Mouse (Mus musculus): Measurements from ENCODE around the gene Tbc1d30. TPM values are rescaled to one million over a fixed set of nuclear protein-coding genes. Genes with fewer than 3 reads are reported as not detected.

Gene Tbc1d30
- total RNA-seq, 2 experiments from 2014 or later, result 0.86 to 0.87 TPM

DNA sequence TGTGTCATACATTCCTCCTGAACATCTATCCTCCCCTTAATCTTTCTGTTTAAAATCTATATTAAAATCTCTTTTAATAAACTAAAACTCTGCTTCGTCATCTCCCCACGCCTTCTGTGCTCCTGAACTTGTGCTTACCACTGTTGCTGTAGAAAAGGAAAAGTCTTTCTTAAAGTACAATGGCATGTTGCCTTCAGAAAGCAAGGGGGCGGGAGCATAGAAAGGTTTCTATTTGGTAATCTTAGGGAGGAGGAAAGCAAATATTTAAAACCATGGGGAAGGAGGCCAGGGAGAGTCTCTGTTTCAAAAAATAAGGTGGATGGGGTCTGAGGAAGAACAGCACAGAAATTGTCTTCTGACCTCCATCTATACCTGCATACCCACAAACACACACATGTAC is 38.0 kb downstream of the Tbc1d30 start:
- DNase-seq, result no peak

DNA sequence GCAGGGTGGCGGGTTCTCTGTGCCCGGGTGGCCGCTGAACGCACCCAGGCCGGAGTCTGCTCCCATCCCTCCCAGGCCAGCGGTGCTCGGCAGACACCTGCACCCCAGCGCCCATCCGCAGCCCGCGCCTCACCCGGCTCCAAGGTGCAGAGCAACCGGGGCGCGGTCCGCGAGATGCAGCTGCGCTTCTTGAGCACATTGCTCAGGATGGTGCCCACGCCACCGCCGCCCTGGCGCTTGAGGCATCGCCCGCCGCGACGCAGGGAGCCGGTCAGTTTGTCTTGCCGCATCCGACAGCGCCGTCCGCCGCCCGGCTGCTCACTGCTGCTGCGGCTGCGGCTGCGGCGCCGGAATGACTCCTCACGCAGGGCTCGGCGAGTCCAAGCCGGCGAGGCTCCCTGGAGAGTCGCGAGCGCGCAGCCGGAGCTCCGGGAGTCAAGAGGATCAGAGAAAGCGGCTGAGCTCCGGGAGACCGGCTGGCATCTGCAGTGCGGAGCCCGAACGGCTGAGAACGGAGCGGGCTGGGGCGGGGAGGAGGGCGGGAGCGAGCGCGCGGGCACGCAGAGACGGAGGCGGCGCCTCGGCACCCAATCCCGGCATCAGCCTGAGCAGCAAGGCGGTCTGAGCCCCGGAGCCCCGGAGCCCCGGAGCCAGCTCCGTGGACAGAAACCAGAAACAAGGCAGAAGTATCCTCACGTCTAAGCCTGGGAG is 40.4 kb downstream of the Tbc1d30 start:
- peak; percentile 52 for DNase-seq

DNA sequence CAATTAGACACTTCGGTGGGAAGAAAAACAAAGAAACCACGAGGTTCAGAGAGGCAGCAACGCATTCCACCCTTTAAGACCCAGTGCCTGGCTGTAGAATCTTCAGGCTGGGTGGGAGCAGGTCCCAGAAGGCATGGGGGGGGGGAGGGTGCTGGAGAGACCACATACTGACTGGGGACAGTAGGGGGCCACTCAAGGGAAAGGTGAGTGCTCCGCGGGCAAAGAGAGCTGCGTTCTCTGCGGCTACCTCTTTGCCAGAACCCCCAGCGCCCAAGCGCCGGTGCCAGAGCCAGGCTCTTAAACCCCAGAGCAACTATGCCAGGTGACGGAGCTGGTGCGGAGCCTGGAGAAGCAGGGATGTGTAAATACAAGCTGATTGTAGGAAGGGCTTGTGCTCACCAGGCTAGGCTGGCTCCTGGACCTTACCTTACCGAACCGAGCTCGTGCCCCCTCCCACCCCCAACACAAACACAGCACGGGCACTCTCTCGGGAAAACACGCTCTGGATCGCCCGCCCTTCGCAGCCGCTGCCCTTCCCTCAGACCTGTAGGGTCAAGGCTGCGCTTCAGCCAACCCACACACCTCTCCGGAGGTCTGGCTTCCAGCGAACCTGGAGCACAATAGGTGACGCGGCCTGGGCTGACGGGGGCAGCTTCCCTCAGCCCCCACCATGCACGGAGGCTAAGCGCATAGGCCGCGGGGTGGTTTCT is 41.1 kb downstream of the Tbc1d30 start:
- DNase-seq, result no peak

GRCm38 (mm10) chr10:121309123-121309655 is 41.9 kb downstream of the Tbc1d30 start:
- DNase-seq, result no peak

GRCm38 (mm10) chr10:121305441-121305840 is 45.6 kb downstream of the Tbc1d30 start:
- DNase-seq, result no peak

- no peak for DNase-seq
Observed at GRCm38 (mm10) chr10:121303559-121303958, 47.5 kb downstream of the Tbc1d30 start.

- DNase-seq, result no peak
Observed at GRCm38 (mm10) chr10:121301868-121302267, 49.2 kb downstream of the Tbc1d30 start.

GRCm38 (mm10) chr10:121300659-121301058 is 50.4 kb downstream of the Tbc1d30 start:
- no peak for DNase-seq

DNA sequence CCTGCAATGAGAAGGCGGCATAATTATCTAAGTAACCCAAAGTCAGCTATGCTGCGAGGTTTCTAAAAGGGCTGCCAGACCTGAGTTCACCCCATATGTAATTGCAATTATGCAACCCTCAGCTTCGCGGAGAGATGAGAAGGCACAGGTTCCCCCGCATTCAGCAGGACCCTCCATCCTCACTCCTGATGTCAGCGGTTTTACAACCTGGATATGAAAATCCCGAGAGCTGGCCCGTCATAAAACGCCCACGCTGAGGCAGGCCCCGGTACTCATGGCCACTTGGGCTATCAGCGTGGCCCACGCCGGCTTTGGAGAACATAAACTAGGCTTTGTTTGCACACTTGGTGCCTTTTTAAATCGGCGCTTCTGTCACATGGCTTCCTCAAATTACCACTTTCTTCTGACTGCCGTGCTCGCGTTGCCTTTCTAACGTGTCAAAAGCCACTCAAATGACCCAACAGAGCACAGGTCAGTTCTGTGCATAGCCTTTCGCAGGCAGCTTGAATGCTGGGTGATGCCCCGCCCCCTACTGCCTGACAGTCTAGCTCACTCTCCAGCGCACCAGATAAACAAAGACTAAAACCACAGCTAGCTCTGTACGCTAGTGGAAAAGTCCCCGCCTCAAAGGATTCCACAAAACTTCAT is 53.9 kb downstream of the Tbc1d30 start:
- peak; percentile 28 for DNase-seq

DNA sequence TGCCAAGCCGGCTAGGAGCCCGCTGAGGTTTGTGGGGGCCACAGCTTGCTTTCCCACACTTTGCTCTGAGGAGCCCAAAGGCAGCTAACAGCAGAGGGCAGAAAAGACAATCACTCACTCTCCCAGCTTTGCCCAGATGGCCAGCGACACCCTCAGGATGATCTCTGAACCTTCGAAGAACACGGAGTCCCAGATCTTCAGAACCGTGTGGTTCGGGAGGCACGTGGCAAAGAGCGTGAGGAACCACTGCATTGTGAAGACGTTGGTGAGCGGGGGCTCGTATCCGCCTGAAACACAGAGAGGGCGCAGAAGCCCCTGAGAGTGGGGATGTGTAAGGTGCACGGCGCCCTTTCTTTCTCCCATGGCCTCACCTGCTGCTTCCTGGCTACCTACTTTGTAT is 56.6 kb downstream of the Tbc1d30 start:
- no peak for DNase-seq

- DNase-seq, result no peak
Observed at GRCm38 (mm10) chr10:121293829-121294228, 57.2 kb downstream of the Tbc1d30 start.

DNA sequence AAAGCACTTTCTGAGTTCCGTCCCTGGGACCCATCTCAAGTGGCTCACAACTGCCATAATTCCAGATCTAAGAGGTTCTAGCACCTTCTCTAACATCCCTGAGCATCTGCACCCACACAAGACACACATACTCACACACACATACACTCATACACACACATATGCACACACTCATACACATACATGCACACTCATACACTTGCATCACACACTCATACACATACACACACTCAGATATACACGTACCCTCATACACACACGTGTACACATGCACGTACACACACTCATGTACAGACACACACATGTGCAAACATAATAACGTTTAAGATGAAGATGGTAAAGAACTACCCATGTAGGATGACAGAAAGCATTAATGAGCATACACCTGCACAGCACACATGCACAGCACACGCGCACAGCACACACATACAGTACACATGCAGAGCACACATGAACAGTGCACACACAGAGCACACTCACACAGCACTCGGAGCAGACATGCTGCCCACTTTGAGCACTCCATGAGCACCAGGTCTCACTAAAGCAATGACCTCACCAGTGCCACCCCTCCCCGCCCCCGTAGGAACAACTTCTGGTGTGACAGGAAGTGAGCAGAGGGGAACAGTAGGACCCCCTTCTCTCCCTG is 59.7 kb downstream of the Tbc1d30 start:
- DNase-seq, result no peak

- DNase-seq, result no peak
Observed at GRCm38 (mm10) chr10:121290682-121291078, 60.4 kb downstream of the Tbc1d30 start.

GRCm38 (mm10) chr10:121289970-121290681 is 61.0 kb downstream of the Tbc1d30 start:
- DNase-seq, result no peak

DNA sequence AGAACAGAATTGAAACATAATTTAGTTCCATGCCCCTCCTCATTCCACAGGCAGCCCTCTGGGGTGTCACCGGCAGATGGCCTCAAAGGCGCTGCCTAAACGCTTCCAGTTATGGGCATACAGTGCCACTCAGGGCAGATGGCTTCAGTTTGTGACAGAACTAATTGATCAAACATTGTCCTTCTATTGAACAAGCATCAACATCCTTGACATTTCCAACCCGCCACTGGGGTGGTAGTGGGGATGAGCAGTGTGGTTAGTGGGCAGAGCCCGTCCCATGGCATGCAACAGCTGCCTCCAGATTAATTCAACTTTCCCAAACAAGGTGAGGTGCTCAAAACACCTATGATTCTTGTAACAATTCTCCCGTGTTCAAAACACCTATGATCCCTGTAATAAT is 68.2 kb downstream of the Tbc1d30 start:
- DNase-seq, result no peak

GRCm38 (mm10) chr10:121282436-121282835 is 68.6 kb downstream of the Tbc1d30 start:
- no peak for DNase-seq

GRCm38 (mm10) chr10:121280943-121281342 is 70.1 kb downstream of the Tbc1d30 start:
- no peak for DNase-seq

DNA sequence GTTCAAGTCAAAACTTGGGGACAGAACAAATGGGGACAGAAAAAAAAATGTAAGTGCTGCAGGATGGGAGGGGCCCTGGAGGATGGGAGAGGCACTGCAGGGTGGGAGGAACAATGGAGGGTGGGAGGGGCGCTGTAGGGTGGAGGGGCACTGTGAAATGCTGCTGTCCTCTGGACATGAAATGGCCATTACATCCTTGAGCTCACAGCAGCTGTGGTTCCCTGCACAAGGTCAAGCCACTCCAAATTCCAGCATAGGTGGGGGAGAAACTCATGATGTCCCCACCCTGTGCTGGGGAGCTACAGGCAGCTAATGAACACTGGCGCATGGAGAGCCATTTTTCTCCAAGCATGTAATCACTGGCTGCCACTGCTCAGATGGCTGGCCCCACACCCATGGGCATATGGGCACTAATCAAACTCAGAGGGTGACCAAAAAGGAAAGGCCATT is 74.0 kb downstream of the Tbc1d30 start:
- DNase-seq, result no peak

DNA sequence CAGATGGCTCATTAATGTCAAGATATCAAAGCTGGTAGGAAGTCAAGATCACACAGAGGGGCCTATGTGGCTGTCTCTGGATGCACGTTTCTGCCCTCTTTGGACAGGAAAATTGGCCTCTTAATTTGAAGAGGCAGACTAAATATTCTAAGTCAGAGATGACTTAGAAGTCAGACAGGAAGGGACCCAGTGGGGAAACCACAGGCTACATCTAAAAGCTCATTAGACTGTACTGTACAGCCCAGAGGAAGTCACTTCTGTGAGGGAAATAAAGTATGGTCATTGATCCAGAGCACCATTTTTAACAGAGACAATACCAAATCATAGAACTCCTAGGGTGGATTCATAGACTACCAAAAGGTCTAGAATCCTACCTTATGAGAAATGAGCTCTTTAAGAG is 76.1 kb downstream of the Tbc1d30 start:
- DNase-seq, result no peak

DNA sequence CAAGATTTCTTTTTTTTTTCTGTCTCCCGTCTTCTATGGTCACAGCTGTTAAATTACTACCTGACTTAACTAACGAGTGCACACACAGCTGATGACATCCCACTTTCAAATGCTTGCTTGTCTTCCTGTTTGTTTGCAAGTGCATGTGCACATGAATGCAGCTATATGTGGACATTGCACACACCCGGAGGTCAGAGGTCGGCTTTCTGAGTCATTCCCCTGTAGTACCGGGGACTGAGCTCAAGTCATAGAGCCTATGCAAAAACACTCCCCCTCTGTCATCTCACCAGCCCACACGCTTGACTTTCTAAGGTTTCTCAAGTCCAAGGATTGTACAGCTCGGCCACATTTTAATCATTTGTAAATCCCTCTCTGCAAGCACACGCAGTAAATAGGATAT is 80.1 kb downstream of the Tbc1d30 start:
- no peak for DNase-seq

GRCm38 (mm10) chr10:121268771-121269170 is 82.3 kb downstream of the Tbc1d30 start:
- no peak for DNase-seq

GRCm38 (mm10) chr10:121264204-121264575 is 86.9 kb downstream of the Tbc1d30 start:
- DNase-seq, result no peak
